ENCODE assay signal across 8 mouse cellular contexts in the genomic region with DNA sequence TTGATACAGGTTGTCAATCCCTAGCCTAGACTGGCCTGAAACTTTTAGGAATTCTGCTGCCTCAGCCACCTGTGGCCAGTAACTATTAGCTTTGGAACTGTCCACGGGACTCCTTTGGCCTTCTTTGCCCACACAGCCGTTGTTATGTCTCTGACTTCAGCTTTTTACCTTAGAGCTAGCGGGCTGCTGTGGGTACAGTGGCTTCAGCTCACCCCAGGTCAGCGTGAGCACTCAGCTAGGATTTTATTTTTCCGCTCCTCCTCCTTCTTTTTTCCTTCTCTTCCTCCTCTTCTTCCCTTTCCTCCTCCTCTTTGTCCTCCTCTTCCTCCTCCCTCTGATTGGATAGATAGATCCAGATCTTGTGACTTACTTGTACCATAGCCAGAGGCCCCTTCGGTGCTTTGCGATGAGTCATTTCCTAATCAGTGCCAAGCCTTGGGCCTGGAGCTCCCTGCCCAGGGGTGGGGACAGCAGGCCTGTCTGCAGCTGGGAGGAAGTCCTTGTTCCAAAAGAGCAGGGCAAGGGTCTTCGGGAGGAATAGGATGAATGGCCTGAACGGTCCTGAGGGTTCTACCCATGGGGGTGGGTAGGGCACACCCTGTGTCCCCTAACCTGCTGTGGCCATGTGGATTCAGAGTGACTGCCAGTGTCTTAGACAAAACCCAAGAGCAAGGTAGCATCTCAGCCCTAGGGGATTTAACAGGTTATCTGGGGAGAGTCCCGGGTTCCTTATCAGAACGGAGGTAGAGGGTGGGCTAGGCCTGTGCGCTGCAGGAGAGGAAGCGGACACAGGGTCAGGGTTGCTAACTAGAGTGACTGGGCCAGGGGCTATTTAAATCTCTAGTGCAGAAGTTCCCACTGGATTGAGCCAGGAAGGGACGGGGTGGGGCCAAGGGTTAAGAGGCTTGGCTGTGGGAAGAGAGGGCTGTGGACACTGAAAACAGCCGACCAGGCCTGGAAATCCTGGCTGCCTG. TPM values are rescaled to one million over a fixed set of nuclear protein-coding genes. Genes with fewer than 3 reads are reported as not detected.
DNase-seq lines count a peak whose midpoint lies in the region; ATAC-seq lines count a peak whose summit lies in the region.

No protein-coding gene starts in this region.

- H3K4me3 ChIP-seq in midbrain, embryonic 10.5 days: no peak overlapping the region

- peaks cover 32% of the 10 kb centered on the region for H3K4me1 ChIP-seq in midbrain, embryonic 10.5 days

- H3K27me3 ChIP-seq in midbrain, embryonic 10.5 days (ENCODE audit: low read depth, poor library complexity, severe bottlenecking): 0 out of 2 replicates have a peak, but pooled peaks cover 10% of the 10 kb centered on the region

- WGBS in midbrain, embryonic 10.5 days: 75% methylated on average over 15 of the region's 15 CpGs

- no peaks in the 10 kb centered on the region for H3K9me3 ChIP-seq in midbrain, embryonic 10.5 days (replicated peaks)

- H3K27ac ChIP-seq in midbrain, embryonic 10.5 days (replicated peaks): no peak overlapping the region; the same call in 1 of the 2 replicates

- DNase-seq in frontal cortex, postnatal 36 days (ENCODE audit: low spot score in 2 of 2): no peak
- DNase-seq in adrenal gland, adult 8-10 months: peak; percentile 87
- peak; percentile 92 for DNase-seq in heart, adult 8-10 months (ENCODE audit: low spot score)
- peak; percentile 84 for DNase-seq in kidney, postnatal 10 days
- DNase-seq in lung, postnatal 25 days (ENCODE audit: low spot score): peak; percentile 91
- no peak for DNase-seq in midbrain, embryonic 10.5 days (ENCODE audit: low spot score)
- DNase-seq in thymus, adult 18-20 months: no peak

- H3K36me3 ChIP-seq in midbrain, embryonic 10.5 days: no peaks in the 10 kb centered on the region

- ATAC-seq in frontal cortex, adult (ENCODE audit: low TSS enrichment): 0 out of 2 replicates have a peak, but pooled peaks have one; percentile 38

RNA-seq across cellular contexts. Expression of a gene that starts 58.5 kb away (rescaled TPM):
- total RNA-seq in adrenal gland, adult 8-10 months (2022): 10 to 100 TPM; 17.4 to 31.0 (median 23.9) TPM
- total RNA-seq in heart, adult 8-10 months (2022): 10 to 100 TPM; 21.4 to 25.3 (median 24.6) TPM
- polyA plus RNA-seq in midbrain, embryonic 10.5 days (2016; fragmentation: Nextera tagmentation; extraction: Ambion mirVana): 11.9 and 12.0 TPM in 2 replicates

Comparison
In these comparisons a context has a peak if more than half of its experiments do, and no peak if none do; other contexts are left out.
1. DNase-seq: peak in adrenal gland, adult 8-10 months (single experiment), heart, adult 8-10 months (single experiment), kidney, postnatal 10 days (single experiment) and lung, postnatal 25 days (single experiment); none in frontal cortex, postnatal 36 days (0 of 2), midbrain, embryonic 10.5 days (single experiment) and thymus, adult 18-20 months (0 of 2).